Mouse (Mus musculus) central nervous system, embryonic 11.5 days (tissue): ENCODE data around the gene Grb2. TPM values are rescaled to one million over a fixed set of nuclear protein-coding genes. Genes with fewer than 3 reads are reported as not detected.

Experiments used
- polyA plus RNA-seq: library from polyadenylated mRNA; depleted of rRNA; stranded (reverse); fragments of >200 nt; gene quantifications from 2 replicates; pipeline ENCODE4 v1.2.3, GENCODE M21; 2012; rRNA removed

Grb2 gene
- polyA plus RNA-seq, result 66.4 and 72.0 TPM in 2 replicates

DNA sequence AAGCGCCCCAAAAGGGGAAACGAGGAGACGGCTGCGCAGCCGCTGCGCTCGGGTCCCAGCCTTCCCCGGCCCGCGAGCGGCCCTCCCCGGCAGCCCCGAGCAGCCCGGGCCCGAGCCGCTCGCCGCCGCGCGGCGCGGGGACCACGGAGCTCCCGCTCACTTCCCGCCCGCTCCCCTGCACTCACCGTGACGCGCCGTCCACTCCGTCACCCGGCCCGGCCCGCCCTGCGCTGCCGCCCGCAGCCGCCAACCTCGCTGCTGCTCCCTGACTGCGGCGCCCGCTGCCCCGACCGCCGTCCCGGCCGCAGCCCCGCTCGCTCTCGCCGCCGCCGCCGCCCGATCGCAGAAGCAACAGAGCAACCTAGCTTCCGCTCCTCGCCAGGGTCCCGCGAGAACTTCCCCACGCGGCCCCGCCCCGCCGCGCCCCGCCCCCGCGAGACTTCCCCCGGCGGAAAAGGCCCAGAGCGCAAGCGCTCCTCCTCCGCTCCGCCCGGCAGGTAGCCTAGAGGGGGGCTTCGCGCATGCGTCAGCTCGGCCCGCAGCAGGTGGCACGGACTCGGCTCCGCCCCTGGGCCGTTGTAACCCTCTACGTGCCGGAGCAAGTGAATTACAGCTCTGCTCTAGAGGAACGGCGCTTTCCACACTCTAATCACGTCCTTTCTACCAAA is at the start of gene Grb2:
Grb2 (minus strand) TSS at position 389 of the 668 bp plus-strand sequence.

DNA sequence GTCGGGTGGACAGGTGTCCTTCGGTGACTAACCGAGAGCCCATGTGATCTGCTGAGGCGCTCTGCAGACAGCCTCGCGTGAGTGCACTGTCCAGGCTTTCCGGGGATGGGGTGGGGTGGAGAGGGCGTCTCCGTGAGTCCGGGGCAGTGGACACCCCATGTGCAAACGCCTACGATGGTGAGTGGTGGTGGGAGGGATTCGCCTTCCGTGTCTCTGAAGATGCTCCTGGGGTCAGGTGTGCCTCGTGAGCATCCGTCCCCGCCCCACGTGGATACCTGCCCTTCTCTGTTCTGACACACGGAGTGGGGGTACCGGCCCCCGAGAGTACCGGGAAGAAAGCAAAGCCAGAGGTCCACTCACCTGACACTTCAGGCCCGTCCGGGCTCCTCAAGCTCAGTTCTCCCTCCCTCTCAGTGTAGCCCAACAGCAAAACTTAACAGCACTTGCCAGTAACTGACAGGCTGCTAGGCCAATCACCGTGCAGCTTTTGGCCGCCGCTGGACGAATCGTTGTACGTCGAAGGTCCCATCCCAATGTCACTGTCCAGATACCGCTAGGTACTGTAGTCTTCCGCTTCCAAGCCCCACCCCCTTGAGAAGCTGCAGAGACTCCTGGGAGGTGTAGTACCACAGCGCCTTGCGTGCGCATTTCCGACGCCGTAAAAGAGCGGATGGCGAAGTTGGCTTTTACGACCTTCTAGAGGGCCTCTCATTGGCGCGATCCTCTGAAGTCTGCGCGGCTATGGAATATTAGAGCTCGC is 80.5 kb downstream of the Grb2 start, which contains the start of gene Slc25a19:
Slc25a19 (minus strand) TSS at position 591 of the 760 bp plus-strand sequence.

GRCm38 (mm10) chr11:115612410-115613137 is 95.8 kb downstream of the Grb2 start, which contains the start of gene Mif4gd:
Gene Mif4gd, minus strand, starts transcription at chr11:115612969.

DNA sequence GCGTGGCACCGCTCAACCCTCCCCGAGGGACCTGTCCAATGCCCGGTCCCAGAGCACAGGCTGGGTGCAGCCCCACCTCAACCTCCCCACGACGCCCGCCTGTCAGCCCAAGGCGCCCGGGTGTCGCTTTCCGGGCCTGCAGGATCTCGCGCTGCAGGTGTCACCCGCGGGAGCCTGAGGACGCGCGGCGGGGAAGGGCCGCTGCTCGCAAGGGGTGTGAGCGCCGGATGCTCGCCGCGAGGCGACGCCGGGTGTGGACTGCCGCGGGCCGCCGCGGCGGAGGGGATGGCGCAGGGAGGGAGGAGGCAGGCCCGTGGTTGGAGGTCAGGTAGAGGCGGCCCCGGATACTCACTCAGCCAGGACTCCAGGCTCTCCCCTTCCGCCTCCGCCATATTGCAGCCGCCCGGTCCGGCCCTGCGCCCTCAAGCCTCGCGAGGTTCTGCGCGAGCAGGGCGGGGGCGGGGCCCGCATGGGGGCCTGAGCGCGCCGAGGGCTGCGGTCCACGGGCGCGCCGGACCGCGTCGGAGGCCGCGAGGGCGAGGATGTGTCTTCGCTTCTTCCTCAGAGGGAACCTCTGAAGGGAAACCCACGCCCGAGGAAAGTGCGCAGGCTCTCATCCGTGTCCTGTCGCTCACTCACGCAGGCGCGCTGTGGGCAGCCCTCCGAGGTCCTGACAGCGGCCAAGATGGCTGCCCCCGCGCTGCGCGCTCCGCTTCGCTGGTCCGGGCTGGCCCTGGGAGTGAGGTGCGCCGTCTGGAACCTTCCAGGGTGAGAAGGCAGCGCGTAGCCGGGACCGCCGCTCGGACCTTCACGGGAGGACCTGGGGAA is 104.7 kb downstream of the Grb2 start, which contains the start of the genes Mrps7 and Gga3:
Mrps7 (plus strand) TSS at position 450 of the 828 bp plus-strand sequence.
Gga3 (minus strand) TSS at position 576 of the 828 bp plus-strand sequence.

Other genes with a start within 250 kb of the Grb2 start
- gene Slc16a5, start 246.1 kb downstream of the Grb2 start, polyA plus RNA-seq, result 0.04 TPM in 1 of 2 replicates, not detected in the other
- 5.2 and 5.9 TPM in 2 replicates for gene Armc7, start 232.9 kb downstream of the Grb2 start, polyA plus RNA-seq
- gene Nt5c, start 216.7 kb downstream of the Grb2 start, polyA plus RNA-seq, result 50.7 and 84.0 TPM in 2 replicates
- 491 and 541 TPM in 2 replicates for gene Jpt1, start 194.2 kb downstream of the Grb2 start, polyA plus RNA-seq
- gene Sumo2, start 172.3 kb downstream of the Grb2 start, polyA plus RNA-seq, result 729 and 931 TPM in 2 replicates
- 177 and 260 TPM in 2 replicates for gene Nup85, start 144.2 kb downstream of the Grb2 start, polyA plus RNA-seq
- 46.0 and 49.5 TPM in 2 replicates for gene Mrps7, start 104.7 kb downstream of the Grb2 start, polyA plus RNA-seq
- gene Gga3, start 104.5 kb downstream of the Grb2 start, polyA plus RNA-seq, result 27.1 and 43.6 TPM in 2 replicates
- 16.9 and 20.8 TPM in 2 replicates for gene Mif4gd, start 95.6 kb downstream of the Grb2 start, polyA plus RNA-seq
- 28.0 and 28.7 TPM in 2 replicates for gene Slc25a19, start 80.3 kb downstream of the Grb2 start, polyA plus RNA-seq
- gene Tmem94, start 56.8 kb upstream of the Grb2 start, polyA plus RNA-seq, result 35.3 and 43.4 TPM in 2 replicates
- 22.0 and 25.5 TPM in 2 replicates for gene Caskin2, start 105.0 kb upstream of the Grb2 start, polyA plus RNA-seq
- gene Tsen54, start 106.1 kb upstream of the Grb2 start, polyA plus RNA-seq, result 27.6 and 38.3 TPM in 2 replicates
- gene Llgl2, start 115.5 kb upstream of the Grb2 start, polyA plus RNA-seq, result 5.4 and 6.8 TPM in 2 replicates
- gene Myo15b, start 149.8 kb upstream of the Grb2 start, polyA plus RNA-seq, result 0.36 and 0.45 TPM in 2 replicates
- gene Smim5, start 191.4 kb upstream of the Grb2 start, polyA plus RNA-seq, result 2.5 and 2.6 TPM in 2 replicates
- gene Smim6, start 203.4 kb upstream of the Grb2 start, polyA plus RNA-seq, result 0.19 and 0.34 TPM in 2 replicates
- 75.4 and 142 TPM in 2 replicates for gene Sap30bp, start 224.7 kb upstream of the Grb2 start, polyA plus RNA-seq
- gene Recql5, start 224.9 kb upstream of the Grb2 start, polyA plus RNA-seq, result 27.1 and 28.0 TPM in 2 replicates